Comparison of ENCODE assay signal across 8 mouse cellular contexts in genomic region chr2:31082639-31083038, GRCm38 (mm10). TPM values are rescaled to one million over a fixed set of nuclear protein-coding genes. Genes with fewer than 3 reads are reported as not detected.
A peak's percentile ranks its signal among the peaks of the same experiment; 100 is the strongest.
DNase-seq lines count a peak whose midpoint lies in the region; ATAC-seq and TF ChIP-seq lines count a peak whose summit lies in the region.
"Had no signal": no experiment of that assay in that cellular context is flagged by ENCODE, and none has a peak within 500 bp of the region (broad histone marks: within the 10 kb centered on the region; RNA-seq: fewer than 3 reads in every experiment).

No protein-coding gene starts in this region.

- no peak overlapping the region for H3K9ac ChIP-seq in hindbrain, embryonic 11.5 days (ENCODE audit: low read depth, low read length)

- H3K4me3 ChIP-seq in thymus, adult 2 months (ENCODE audit: control insufficient read depth, insufficient read depth, low read length), result no peak overlapping the region
- no peak overlapping the region for H3K4me3 ChIP-seq in hindbrain, embryonic 11.5 days (ENCODE audit: low read depth, low read length)

- TF ChIP-seq CTCF in thymus, adult 2 months (IDR thresholded peaks at IDR 0.05; ENCODE audit: borderline replicate concordance, control insufficient read depth, extremely low read depth, insufficient read depth, low read length, poor library complexity), result no peak

- H3K36me3 ChIP-seq in thymus, adult 2 months (ENCODE audit: control insufficient read depth, insufficient read depth, low read length), result peaks cover 42% of the 10 kb centered on the region
- H3K36me3 ChIP-seq in hindbrain, embryonic 11.5 days (ENCODE audit: control insufficient read depth, insufficient read depth, low read length), result 0 out of 2 replicates have a peak, but pooled peaks cover 3% of the 10 kb centered on the region

- H3K4me2 ChIP-seq in hindbrain, embryonic 11.5 days (replicated peaks; ENCODE audit: low read depth, low read length), result no peak overlapping the region

- no peak for TF ChIP-seq POLR2A in thymus, adult 2 months (IDR thresholded peaks at IDR 0.05; ENCODE audit: control insufficient read depth, extremely low read depth, insufficient read depth, low read length, poor library complexity)

- no peak overlapping the region for H3K27ac ChIP-seq in thymus, adult 2 months (ENCODE audit: control insufficient read depth, insufficient read depth, low read length)
- H3K27ac ChIP-seq in hindbrain, embryonic 11.5 days (ENCODE audit: low read depth, low read length), result no peak overlapping the region
- H3K27ac ChIP-seq: kidney, postnatal 0 days had no signal

- H3K4me1 ChIP-seq in thymus, adult 2 months (replicated peaks; ENCODE audit: control insufficient read depth, insufficient read depth, low read length), result peaks cover 25% of the 10 kb centered on the region
- no peaks in the 10 kb centered on the region for H3K4me1 ChIP-seq in hindbrain, embryonic 11.5 days (replicated peaks; ENCODE audit: control insufficient read depth, insufficient read depth, low read length)

- no peaks in the 10 kb centered on the region for H3K27me3 ChIP-seq in thymus, adult 2 months (ENCODE audit: control insufficient read depth, insufficient read depth, low read length)
- H3K27me3 ChIP-seq in hindbrain, embryonic 11.5 days (ENCODE audit: control insufficient read depth, insufficient read depth, low read length), result no peaks in the 10 kb centered on the region

- H3K9me3 ChIP-seq in hindbrain, embryonic 11.5 days (ENCODE audit: control insufficient read depth, low read length), result no peaks in the 10 kb centered on the region

- peak; percentile 83 for ATAC-seq in common myeloid progenitor, adult 5-6 weeks (replicated peaks; ENCODE audit: low read depth, poor library complexity, severe bottlenecking)
- ATAC-seq in megakaryocyte, adult 5-6 weeks (ENCODE audit: poor library complexity, severe bottlenecking), result peak; percentile 93
- no peak for ATAC-seq in hindbrain, embryonic 11.5 days (ENCODE audit: low FRiP score)

- peak; percentile 34 for DNase-seq in thymus, postnatal 14 days
- no peak for DNase-seq in thymus, adult 2 months
- DNase-seq in retina, postnatal 1 day, result no peak
- DNase-seq in hindbrain, embryonic 11.5 days (ENCODE audit: low spot score), result no peak
- no peak for DNase-seq in embryo, embryonic 11 days

- WGBS in thymus, adult 2 months, result 38% methylated on average over 17 of the region's 17 CpGs
- WGBS in hindbrain, embryonic 11.5 days, result 93% methylated on average over 17 of the region's 17 CpGs

RNA-seq across cellular contexts. Expression of gene Fnbp1, which starts 59.2 kb away (rescaled TPM):
- 148 and 160 TPM in 2 replicates for polyA plus RNA-seq in thymus, adult 2 months (2012; rRNA removed)
- 43.4 and 54.3 TPM in 2 replicates for total RNA-seq in common myeloid progenitor, adult 5-6 weeks (2017)
- 62.0 and 64.1 TPM in 2 replicates for total RNA-seq in megakaryocyte, adult 5-6 weeks (2015)
- 39.0 and 48.7 TPM in 2 replicates for total RNA-seq in megakaryocyte, adult 5-6 weeks (2017)
- polyA plus RNA-seq in hindbrain, embryonic 11.5 days (2014; fragmentation: Nextera tagmentation; extraction: Ambion mirVana), result 13.7 and 14.4 TPM in 2 replicates
